Mouse (Mus musculus): ENCODE data around the gene Rbfox2.

Gene Rbfox2

DNA sequence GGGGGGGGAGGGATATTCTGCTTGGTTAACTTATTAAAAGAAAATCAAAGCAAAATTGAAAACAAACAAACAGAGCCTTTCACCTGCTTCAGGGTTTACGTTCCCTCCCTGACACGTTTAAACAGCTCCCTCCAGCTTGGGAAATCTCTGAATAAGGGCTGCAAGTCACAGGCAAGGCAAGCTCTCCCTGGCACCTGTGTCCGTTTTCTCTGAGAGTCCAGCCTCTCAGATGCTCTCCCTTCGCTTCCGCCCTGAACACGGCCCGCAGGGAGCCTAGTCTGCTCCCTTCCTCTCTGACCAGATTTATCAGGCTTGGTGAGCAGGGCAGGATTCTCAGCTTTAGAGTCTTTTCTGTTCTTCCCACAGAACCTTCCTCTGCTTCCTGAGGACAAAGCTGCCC lies 101.9 kb downstream of the Rbfox2 start:
- DNase-seq (ENCODE audit: extremely low read depth, insufficient read length, low spot score) = no peak

DNA sequence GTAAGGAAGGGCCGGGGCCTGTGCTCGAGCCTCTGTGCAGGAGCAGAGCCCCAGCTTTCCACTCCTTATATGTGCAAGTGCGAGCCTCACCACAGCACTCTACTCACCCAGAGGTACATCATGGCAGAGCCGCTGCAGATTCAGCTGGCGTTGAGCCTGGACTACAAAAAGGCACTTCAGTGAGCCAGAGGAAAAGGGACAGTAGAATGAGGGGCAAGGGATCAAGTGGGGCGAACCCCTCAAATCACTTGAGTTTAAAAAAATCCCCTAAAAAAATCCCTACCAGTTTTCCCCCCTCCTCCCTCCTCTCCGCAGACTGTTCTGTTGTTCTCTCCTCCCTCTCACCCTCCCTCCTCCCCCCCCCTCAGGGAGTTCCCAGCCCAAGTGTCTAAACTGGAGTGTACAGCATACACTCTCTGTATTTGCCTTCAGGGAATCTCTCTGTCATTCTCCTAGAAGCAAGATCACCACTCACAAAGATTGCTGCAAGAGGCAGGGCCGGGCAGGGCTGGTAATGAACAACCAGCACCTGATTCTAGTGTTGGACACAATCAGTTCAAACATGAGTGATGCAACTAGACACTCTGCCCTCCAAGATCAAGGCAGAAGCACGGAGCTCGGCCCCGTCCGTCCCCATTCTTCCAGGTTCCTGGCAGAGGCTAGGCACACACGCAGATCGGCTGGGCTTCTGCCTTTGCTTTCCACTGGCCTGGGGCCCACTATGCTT lies 103.4 kb downstream of the Rbfox2 start:
- no peak for DNase-seq (ENCODE audit: extremely low read depth, insufficient read length, low spot score)

DNA sequence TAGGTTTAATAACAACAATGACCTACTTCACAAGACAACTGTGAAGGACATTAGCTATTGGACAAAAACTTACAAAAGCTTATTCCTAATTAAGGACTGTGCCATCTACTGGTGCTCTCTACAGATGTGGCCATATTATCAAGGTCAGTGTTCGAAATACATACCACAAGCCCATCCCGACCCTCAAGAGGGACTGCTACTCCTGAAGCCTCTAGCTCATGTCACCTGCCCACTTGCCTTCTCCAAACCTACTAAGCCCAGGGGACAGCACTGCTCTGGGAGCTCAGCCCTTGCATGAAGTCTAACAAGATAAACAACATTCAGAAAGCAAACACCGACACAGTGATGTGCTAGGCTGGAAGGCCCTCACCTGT lies 103.9 kb downstream of the Rbfox2 start:
- no peak for DNase-seq (ENCODE audit: extremely low read depth, insufficient read length, low spot score)

- no peak for DNase-seq (ENCODE audit: extremely low read depth, insufficient read length, low spot score)
Measured at GRCm38 (mm10) chr15:77202223-77202622, 104.6 kb downstream of the Rbfox2 start.

GRCm38 (mm10) chr15:77196827-77197226 lies 110.0 kb downstream of the Rbfox2 start:
- peak; percentile 21 for DNase-seq (ENCODE audit: extremely low read depth, insufficient read length, low spot score)

- DNase-seq (ENCODE audit: extremely low read depth, insufficient read length, low spot score) = no peak
Measured at GRCm38 (mm10) chr15:77196001-77196400, 110.8 kb downstream of the Rbfox2 start.

GRCm38 (mm10) chr15:77192154-77192935 lies 114.5 kb downstream of the Rbfox2 start:
- peak; percentile 37 for DNase-seq (ENCODE audit: extremely low read depth, insufficient read length, low spot score)

- no peak for DNase-seq (ENCODE audit: extremely low read depth, insufficient read length, low spot score)
Measured at GRCm38 (mm10) chr15:77186096-77186495, 120.7 kb downstream of the Rbfox2 start.

DNA sequence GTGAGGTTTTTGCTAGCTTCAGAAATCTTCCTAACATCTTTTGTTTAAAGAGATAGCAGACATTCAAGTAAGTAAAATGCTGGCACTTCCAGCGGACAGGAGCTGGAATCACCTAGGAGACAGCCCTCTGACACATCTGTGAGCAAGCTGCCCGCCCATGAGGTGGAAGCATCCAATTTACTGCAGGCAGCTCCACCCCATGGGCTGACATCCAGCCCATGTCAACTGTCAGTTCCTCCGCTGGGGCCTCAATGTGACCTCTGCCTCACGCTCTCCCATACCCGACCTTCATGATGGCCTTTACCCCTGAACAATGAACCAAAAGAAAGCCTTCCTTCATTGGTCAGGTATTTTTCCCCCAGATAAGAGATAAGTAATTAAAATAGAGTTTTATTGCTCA lies 121.2 kb downstream of the Rbfox2 start:
- peak; percentile 21 for DNase-seq (ENCODE audit: extremely low read depth, insufficient read length, low spot score)

GRCm38 (mm10) chr15:77182800-77183199 lies 124.0 kb downstream of the Rbfox2 start:
- DNase-seq (ENCODE audit: extremely low read depth, insufficient read length, low spot score) = no peak

DNA sequence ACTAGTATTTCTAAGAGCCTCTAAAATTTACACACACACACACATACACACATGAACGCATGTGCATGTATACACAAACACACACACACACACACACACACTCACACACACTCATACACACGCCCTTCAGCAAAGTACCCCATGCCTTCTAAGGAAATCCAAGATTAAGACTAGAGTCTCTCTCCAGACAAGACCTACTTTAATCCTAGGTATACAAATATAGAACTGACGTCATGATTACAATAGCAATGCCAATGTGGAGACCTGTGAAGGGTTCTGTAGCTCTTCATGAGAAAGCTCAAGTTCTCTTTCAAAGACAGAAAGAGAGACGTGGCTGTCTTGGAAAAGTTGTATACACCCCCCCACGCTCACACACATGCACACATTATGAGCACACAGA lies 132.8 kb downstream of the Rbfox2 start:
- no peak for DNase-seq (ENCODE audit: extremely low read depth, insufficient read length, low spot score)

- no peak for DNase-seq (ENCODE audit: extremely low read depth, insufficient read length, low spot score)
Measured at GRCm38 (mm10) chr15:77172414-77172813, 134.4 kb downstream of the Rbfox2 start.

DNA sequence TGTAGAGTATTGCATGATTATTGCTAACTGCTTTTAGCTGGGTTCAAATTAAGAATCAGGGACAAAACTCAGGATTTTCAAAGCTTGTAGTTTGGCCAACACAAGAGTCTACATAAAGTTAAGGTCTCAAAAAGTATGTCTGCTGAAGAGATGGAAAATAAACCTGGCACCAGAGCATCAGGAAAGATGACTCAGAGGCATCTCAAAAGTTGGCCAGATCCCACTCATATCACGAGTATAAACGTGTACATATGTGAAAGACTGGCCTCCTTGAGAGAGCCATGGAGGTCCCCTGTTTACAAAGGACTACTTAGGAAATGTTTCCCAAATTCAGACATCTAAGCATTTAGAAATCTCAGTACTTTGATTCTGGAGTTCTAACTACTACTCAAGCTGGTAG lies 138.0 kb downstream of the Rbfox2 start:
- DNase-seq (ENCODE audit: extremely low read depth, insufficient read length, low spot score) = no peak

DNA sequence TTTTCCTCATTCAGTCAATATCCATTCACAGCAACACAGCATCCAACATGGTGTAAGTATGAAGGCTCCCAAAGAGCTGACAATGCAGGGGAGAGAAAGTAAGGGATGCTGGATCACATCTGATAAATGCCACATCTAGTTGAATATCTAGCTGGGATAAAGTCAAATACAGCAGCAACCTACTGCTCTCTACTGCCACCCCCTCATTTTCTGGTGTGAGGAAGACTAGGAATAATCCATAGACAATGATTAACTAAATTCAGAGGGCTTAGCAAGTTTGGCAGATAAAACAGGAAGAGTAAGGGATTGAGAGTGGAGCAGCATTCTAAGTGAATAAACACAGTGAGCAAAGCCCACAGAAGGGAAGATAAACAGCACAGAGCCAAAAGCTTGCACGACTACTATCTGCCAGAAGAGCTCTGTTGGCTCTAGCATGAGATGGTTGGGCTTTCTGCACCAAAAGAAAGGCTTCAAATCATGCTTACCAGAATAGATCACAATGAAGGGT lies 140.5 kb downstream of the Rbfox2 start:
- no peak for DNase-seq (ENCODE audit: extremely low read depth, insufficient read length, low spot score)

DNA sequence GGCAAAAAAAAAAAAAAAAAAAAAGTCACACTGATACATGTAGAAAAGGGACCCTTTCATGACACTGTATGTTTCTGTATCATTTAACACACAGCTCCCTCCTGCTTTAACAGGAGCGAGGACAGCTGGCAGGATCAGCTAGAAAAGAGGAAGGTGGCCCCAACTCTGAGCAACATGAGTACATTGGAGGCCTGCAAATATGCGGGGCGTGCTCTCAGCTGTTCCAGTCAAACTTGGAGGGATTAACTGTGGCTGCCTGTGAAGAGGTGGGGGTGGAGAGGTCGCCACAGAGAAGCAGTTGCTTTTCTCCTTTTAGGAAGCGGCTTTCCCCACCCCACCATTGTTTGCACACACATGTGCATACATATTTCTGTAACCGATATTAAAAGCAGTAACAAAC lies 143.5 kb downstream of the Rbfox2 start:
- DNase-seq (ENCODE audit: extremely low read depth, insufficient read length, low spot score) = no peak

- DNase-seq (ENCODE audit: extremely low read depth, insufficient read length, low spot score) = no peak
Measured at GRCm38 (mm10) chr15:77162931-77163330, 143.9 kb downstream of the Rbfox2 start.

DNA sequence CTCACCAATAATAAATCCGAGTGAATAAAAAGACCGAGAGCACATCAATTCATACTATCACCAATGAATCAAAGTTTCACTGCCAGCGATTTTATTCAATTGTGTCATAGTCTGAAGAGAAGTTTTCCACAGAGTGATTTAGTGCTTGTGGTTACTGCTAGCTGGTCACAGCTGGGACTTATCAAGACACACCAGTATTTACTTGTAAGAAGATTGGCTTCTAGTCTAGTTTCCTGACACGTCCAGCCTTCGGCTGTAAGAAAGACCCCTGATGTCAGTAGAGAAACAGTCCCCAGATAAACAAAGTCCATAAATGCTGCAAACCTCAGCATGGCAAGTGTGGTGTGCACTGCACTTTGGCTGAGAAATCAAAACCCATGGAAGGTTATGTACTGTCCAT lies 145.4 kb downstream of the Rbfox2 start:
- DNase-seq (ENCODE audit: extremely low read depth, insufficient read length, low spot score) = no peak

GRCm38 (mm10) chr15:77160848-77161247 lies 146.0 kb downstream of the Rbfox2 start:
- DNase-seq (ENCODE audit: extremely low read depth, insufficient read length, low spot score) = no peak

- no peak for DNase-seq (ENCODE audit: extremely low read depth, insufficient read length, low spot score)
Measured at GRCm38 (mm10) chr15:77156525-77156924, 150.3 kb downstream of the Rbfox2 start.

DNA sequence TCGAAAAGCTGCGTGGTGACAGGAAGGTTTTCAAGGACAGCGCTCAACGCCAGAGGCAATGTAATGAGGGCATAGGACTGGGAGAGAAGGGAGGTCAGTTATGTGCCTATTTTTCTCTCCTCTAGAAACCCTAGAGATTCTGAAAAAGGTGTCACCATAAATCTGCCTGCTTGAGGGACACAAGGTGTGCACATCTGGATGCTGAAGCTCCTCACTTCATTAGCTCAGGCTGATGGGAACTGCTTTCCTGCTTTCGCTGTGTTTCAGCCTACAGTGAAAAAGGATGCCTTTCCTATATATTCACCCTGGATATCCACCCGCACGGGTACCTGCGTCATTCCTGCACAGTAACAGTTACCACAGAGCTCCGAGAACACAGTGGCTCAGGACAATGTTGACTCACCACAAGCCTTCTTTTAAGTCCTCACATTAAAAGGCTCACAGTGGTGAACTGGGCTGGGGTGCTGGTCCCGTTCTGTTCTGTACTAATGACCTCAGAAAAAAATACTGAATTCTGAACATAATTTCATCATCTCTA lies 152.5 kb downstream of the Rbfox2 start:
- DNase-seq (ENCODE audit: extremely low read depth, insufficient read length, low spot score) = peak; percentile 51

- peak; percentile 88 for DNase-seq (ENCODE audit: extremely low read depth, insufficient read length, low spot score)
Measured at GRCm38 (mm10) chr15:77153625-77154024, 153.2 kb downstream of the Rbfox2 start.

GRCm38 (mm10) chr15:77153088-77153546 lies 153.7 kb downstream of the Rbfox2 start:
- DNase-seq (ENCODE audit: extremely low read depth, insufficient read length, low spot score) = peak; percentile 40
